Mouse (Mus musculus): ENCODE measurements around the gene Cldn4.
"Not testable (repeated sequence)": the region's sequence is repeated elsewhere in the genome, so short reads cannot be mapped to it uniquely, and the experiment has no call there.

Cldn4 gene

GRCm38 (mm10) chr5:134961519-134961918 lies 14.8 kb upstream of the Cldn4 start:
- DNase-seq = no peak

- DNase-seq = no peak
Observed at GRCm38 (mm10) chr5:134960430-134960829, 13.7 kb upstream of the Cldn4 start.

- no peak for DNase-seq
Observed at GRCm38 (mm10) chr5:134959114-134959513, 12.4 kb upstream of the Cldn4 start.

GRCm38 (mm10) chr5:134955491-134955890 lies 8.8 kb upstream of the Cldn4 start:
- no peak for DNase-seq

- no peak for DNase-seq
Observed at GRCm38 (mm10) chr5:134951053-134951884, 4.5 kb upstream of the Cldn4 start.

- DNase-seq = no peak
Observed at GRCm38 (mm10) chr5:134948085-134948439, 1.3 kb upstream of the Cldn4 start.

- no peak for DNase-seq
Observed at GRCm38 (mm10) chr5:134947420-134948084, 818 bp upstream of the Cldn4 start.

GRCm38 (mm10) chr5:134946063-134946856 lies 474 bp downstream of the Cldn4 start:
- no peak for DNase-seq

GRCm38 (mm10) chr5:134945266-134945959 lies 1.3 kb downstream of the Cldn4 start:
- no peak for DNase-seq

GRCm38 (mm10) chr5:134944179-134944578 lies 2.6 kb downstream of the Cldn4 start:
- DNase-seq = no peak

GRCm38 (mm10) chr5:134942740-134943139 lies 4.0 kb downstream of the Cldn4 start:
- DNase-seq = peak in 1 of 2 experiments; percentile 16

GRCm38 (mm10) chr5:134941472-134942209 lies 5.1 kb downstream of the Cldn4 start:
- no peak for DNase-seq

GRCm38 (mm10) chr5:134939554-134939953 lies 7.2 kb downstream of the Cldn4 start:
- not testable (repeated sequence) for DNase-seq

- DNase-seq = no peak
Observed at GRCm38 (mm10) chr5:134939069-134939468, 7.7 kb downstream of the Cldn4 start.

GRCm38 (mm10) chr5:134936626-134937185 lies 10.0 kb downstream of the Cldn4 start:
- DNase-seq = no peak

GRCm38 (mm10) chr5:134936051-134936450 lies 10.7 kb downstream of the Cldn4 start:
- no peak for DNase-seq

GRCm38 (mm10) chr5:134934666-134935065 lies 12.1 kb downstream of the Cldn4 start:
- no peak for DNase-seq

GRCm38 (mm10) chr5:134933686-134934085 lies 13.0 kb downstream of the Cldn4 start:
- not testable (repeated sequence) for DNase-seq

GRCm38 (mm10) chr5:134933281-134933680 lies 13.5 kb downstream of the Cldn4 start:
- no peak for DNase-seq

- DNase-seq = peak; percentile 57
Observed at GRCm38 (mm10) chr5:134932903-134933276, 13.8 kb downstream of the Cldn4 start.

GRCm38 (mm10) chr5:134932179-134932902 lies 14.4 kb downstream of the Cldn4 start, which contains the start of gene Mettl27:
Gene Mettl27 (plus strand): TSS chr5:134932368.
- peak; percentile 69 to 73 for DNase-seq
